Mouse (Mus musculus): ENCODE measurements around the gene Rasd1. TPM values are rescaled to one million over a fixed set of nuclear protein-coding genes. Genes with fewer than 3 reads are reported as not detected.
"Not testable (repeated sequence)": the region's sequence is repeated elsewhere in the genome, so short reads cannot be mapped to it uniquely, and the experiment has no call there.

Rasd1 gene
- polyA plus RNA-seq, 1 experiment from 2014 or later: 2.3 TPM

DNA sequence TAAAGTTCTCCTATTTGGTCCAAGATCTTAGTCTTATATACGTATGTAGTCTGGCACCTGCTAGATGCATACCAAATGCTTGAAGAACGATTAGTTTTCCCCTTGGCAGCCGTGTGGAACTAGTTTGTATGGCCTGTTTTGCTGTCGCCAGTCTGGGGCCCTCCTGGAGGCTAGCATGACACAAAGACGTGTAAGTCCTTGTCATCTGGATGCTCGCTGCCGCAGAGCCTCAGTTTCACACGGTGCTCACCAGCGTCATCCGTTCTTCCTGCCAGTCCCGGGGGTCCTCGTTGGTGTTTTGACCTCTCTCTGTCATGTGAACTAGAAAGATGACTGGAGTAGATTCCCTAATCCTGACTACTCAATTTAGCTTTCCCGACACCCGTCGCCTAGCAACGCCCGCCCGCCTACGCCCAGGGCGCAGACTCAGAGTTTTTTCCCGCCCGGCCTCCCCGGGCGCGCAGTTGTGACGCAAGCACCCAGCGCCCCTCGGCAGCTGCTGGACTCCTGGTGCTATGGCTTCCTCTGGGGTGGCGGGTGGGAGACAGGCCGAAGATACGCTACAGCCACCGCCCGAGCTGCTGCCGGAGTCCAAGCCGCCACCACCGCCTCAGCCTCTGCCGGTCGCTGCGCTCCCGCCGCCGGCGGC lies 16.9 kb downstream of the Rasd1 start, which contains the start of gene Med9:
Gene Med9, plus strand, starts transcription at position 455 of the 649 bp plus-strand sequence.
- ATAC-seq: peak; percentile 98
- Histone ChIP-seq H3K27me3 (replicated peaks; ENCODE audit: control insufficient read depth, insufficient read depth, low read length) (no peaks in the 10 kb centered on the region), H3K4me3 (ENCODE audit: low read length) (peak within 1 kb of the TSS; percentile 75), H3K4me2 (ENCODE audit: low read depth, low read length) (peak within 1 kb of the TSS; percentile 68), H3K9ac (ENCODE audit: low read depth, low read length) (peak within 1 kb of the TSS; percentile 90), H3K27ac (ENCODE audit: low read length) (peak within 1 kb of the TSS; percentile 39), H3K9me3 (ENCODE audit: control insufficient read depth, low read length) (no peaks in the 10 kb centered on the region), H3K36me3 (ENCODE audit: control insufficient read depth, insufficient read depth, low read length) (no peaks in the 10 kb centered on the region), H3K4me1 (ENCODE audit: control insufficient read depth, insufficient read depth, low read length) (peaks cover 10% of the 10 kb centered on the region; the same call in 1 of the 2 replicates)
- WGBS: under 1% methylated on average over 43 of the region's 43 CpGs

DNA sequence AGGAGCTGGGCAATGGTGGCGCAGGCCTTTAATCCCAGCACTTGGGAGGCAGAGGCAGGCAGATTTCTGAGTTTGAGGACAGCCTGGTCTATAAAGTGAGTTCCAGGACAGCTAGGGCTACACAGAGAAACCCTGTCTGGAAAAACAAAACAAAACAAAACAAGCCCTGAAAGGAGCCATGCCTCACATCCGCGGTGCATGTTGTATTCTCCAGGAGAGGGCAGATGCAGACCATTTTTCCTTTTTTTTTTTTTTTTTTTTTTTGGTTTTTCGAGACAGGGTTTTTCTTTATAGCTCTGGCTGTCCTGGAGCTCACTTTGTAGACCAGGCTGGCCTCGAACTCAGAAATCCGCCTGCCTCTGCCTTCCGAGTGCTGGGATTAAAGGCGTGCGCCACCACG lies 19.9 kb downstream of the Rasd1 start:
- H3K9ac ChIP-seq (ENCODE audit: low read depth, low read length); ATAC-seq; H3K9me3 ChIP-seq (ENCODE audit: control insufficient read depth, low read length); H3K4me3 ChIP-seq (ENCODE audit: low read length); H3K36me3 ChIP-seq (ENCODE audit: control insufficient read depth, insufficient read depth, low read length); H3K4me2 ChIP-seq (ENCODE audit: low read depth, low read length); H3K27ac ChIP-seq (ENCODE audit: low read length); H3K27me3 ChIP-seq (replicated peaks; ENCODE audit: control insufficient read depth, insufficient read depth, low read length): not testable (repeated sequence)
- peaks cover 17% of the 10 kb centered on the region for H3K4me1 ChIP-seq (ENCODE audit: control insufficient read depth, insufficient read depth, low read length)
- 91% methylated on average over 9 of the region's 10 CpGs for WGBS

DNA sequence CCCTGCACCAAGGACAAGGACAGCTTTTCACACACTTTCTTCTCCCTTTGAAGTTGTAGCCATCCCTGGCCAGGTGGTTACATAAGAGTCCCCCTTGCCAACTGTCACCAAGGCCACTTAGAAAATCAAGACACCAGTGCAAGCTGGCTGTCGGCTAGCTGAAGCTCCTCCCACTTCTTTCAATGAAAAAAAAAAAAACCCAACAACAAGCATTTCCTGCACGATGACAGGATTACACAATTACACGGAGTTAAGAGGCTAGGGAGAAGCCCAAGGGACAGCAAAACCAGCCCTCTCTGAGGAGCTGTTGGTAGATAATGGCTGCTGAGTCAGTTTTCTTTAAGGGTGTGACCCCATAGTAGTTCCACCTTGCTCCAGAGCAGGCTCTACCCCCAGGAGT lies 23.4 kb downstream of the Rasd1 start:
- Histone ChIP-seq H3K4me2 (ENCODE audit: low read depth, low read length) (no peak overlapping the region), H3K4me3 (ENCODE audit: low read length) (no peak overlapping the region), H3K27me3 (replicated peaks; ENCODE audit: control insufficient read depth, insufficient read depth, low read length) (no peaks in the 10 kb centered on the region), H3K36me3 (ENCODE audit: control insufficient read depth, insufficient read depth, low read length) (no peaks in the 10 kb centered on the region), H3K27ac (ENCODE audit: low read length) (no peak overlapping the region; the same call in 1 of the 2 replicates), H3K9me3 (ENCODE audit: control insufficient read depth, low read length) (no peaks in the 10 kb centered on the region), H3K9ac (ENCODE audit: low read depth, low read length) (no peak overlapping the region), H3K4me1 (ENCODE audit: control insufficient read depth, insufficient read depth, low read length) (peaks cover 7% of the 10 kb centered on the region; the same call in 1 of the 2 replicates)
- 10% methylated on average over 3 of the region's 3 CpGs for WGBS
- ATAC-seq: peak; percentile 57

DNA sequence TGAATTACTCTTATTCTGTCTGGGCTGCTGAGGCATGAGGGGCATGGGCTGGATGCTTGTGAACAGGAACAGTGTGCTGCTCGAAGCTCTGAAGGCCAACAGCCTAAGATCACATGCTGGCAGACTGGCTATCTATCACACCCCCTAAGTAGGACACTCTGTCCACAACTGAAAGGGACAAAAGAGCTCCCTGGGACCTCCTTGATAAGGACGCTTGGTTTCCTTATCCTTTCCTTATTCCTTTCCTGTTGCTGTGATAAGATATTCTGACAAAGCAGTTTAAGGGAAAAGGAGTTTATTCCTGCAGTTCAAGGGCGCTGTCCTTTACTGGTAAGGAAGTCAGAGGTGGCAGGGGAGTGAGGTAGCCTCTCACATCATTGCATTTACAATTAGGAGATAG lies 24.1 kb downstream of the Rasd1 start:
- Histone ChIP-seq H3K4me2 (ENCODE audit: low read depth, low read length) (no peak overlapping the region), H3K36me3 (ENCODE audit: control insufficient read depth, insufficient read depth, low read length) (no peaks in the 10 kb centered on the region), H3K4me1 (ENCODE audit: control insufficient read depth, insufficient read depth, low read length) (peaks cover 7% of the 10 kb centered on the region; the same call in 1 of the 2 replicates), H3K9me3 (ENCODE audit: control insufficient read depth, low read length) (no peaks in the 10 kb centered on the region), H3K9ac (ENCODE audit: low read depth, low read length) (no peak overlapping the region), H3K27me3 (replicated peaks; ENCODE audit: control insufficient read depth, insufficient read depth, low read length) (no peaks in the 10 kb centered on the region), H3K27ac (ENCODE audit: low read length) (no peak overlapping the region), H3K4me3 (ENCODE audit: low read length) (no peak overlapping the region)
- 65% methylated on average over 3 of the region's 3 CpGs for WGBS
- peak; percentile 35; the same call in 1 of the 2 replicates for ATAC-seq

DNA sequence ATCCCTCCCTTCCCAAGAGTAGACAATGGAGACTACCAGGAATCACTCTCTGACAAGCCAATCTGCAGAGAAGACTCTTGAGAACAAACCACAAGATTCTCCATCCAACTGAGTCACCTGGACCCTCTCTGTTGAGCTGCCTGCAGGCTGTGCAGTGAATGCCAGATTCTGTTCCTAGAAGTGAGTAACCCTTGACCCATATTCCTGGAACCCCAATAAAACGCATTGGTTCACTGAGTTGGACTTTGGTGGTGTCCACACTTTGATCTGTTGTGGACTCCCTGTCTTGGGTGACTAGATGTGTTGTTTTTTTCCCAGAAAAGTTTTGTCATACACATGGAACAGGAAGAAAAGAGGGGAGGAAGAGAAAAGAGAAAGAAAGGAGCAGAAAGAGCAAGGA lies 24.9 kb downstream of the Rasd1 start:
- H3K27me3 ChIP-seq (replicated peaks; ENCODE audit: control insufficient read depth, insufficient read depth, low read length): no peaks in the 10 kb centered on the region
- H3K27ac ChIP-seq (ENCODE audit: low read length): no peak overlapping the region
- no peaks in the 10 kb centered on the region for H3K36me3 ChIP-seq (ENCODE audit: control insufficient read depth, insufficient read depth, low read length)
- 71% methylated on average over 1 of the region's 1 CpGs for WGBS
- H3K4me2 ChIP-seq (ENCODE audit: low read depth, low read length): no peak overlapping the region
- no peaks in the 10 kb centered on the region for H3K9me3 ChIP-seq (ENCODE audit: control insufficient read depth, low read length)
- no peak overlapping the region for H3K9ac ChIP-seq (ENCODE audit: low read depth, low read length)
- H3K4me3 ChIP-seq (ENCODE audit: low read length): no peak overlapping the region
- peak; percentile 41; the same call in 1 of the 2 replicates for ATAC-seq
- peaks cover 7% of the 10 kb centered on the region; the same call in 1 of the 2 replicates for H3K4me1 ChIP-seq (ENCODE audit: control insufficient read depth, insufficient read depth, low read length)

DNA sequence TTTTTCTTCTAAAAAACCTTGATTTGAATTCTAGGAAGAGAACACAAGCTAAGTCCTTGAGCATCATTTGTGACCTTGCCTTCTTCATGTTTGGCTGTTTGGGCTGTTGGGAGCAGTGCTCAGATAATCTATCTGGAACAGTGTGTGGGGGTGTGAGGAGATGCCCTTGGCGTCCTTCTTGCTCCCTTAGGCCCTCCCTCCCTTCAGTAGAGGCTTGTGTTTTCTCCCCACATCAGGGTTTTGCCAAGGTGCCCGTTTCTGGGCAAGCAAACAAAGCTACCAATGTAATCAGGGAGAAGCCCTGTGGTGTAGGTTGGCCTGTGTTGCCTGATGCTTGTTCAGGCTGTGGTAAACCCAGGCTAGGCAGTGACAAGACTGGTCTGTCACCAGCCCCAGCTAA lies 27.1 kb downstream of the Rasd1 start:
- no peaks in the 10 kb centered on the region for H3K36me3 ChIP-seq (ENCODE audit: control insufficient read depth, insufficient read depth, low read length)
- H3K4me3 ChIP-seq (ENCODE audit: low read length): no peak overlapping the region
- no peaks in the 10 kb centered on the region for H3K27me3 ChIP-seq (replicated peaks; ENCODE audit: control insufficient read depth, insufficient read depth, low read length)
- H3K4me2 ChIP-seq (ENCODE audit: low read depth, low read length): no peak overlapping the region
- no peak for ATAC-seq
- WGBS: 45% methylated on average over 2 of the region's 2 CpGs
- H3K4me1 ChIP-seq (ENCODE audit: control insufficient read depth, insufficient read depth, low read length): peaks cover 18% of the 10 kb centered on the region
- no peak overlapping the region for H3K9ac ChIP-seq (ENCODE audit: low read depth, low read length)
- no peaks in the 10 kb centered on the region for H3K9me3 ChIP-seq (ENCODE audit: control insufficient read depth, low read length)
- no peak overlapping the region for H3K27ac ChIP-seq (ENCODE audit: low read length)

DNA sequence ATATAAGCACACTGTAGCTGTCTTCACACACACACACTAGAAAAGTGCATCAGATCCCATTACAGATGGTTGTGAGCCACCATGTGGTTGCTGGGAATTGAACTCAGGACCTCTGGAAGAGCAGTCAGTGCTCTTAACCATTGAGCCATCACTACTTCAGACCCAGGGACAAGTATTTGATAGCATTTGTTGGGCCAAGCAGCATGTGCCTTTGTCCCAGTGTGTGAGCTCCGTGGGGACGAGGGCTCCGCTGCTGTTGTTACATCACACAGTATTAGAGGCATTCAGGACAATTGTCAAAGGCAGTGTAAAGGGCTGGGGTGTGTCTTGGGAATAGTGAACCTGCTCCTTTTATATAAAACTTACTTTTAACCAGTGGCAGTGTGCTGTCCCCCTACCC lies 27.7 kb downstream of the Rasd1 start:
- Histone ChIP-seq H3K9ac (ENCODE audit: low read depth, low read length) (no peak overlapping the region), H3K4me3 (ENCODE audit: low read length) (no peak overlapping the region), H3K4me1 (ENCODE audit: control insufficient read depth, insufficient read depth, low read length) (peaks cover 24% of the 10 kb centered on the region), H3K27ac (ENCODE audit: low read length) (no peak overlapping the region), H3K27me3 (replicated peaks; ENCODE audit: control insufficient read depth, insufficient read depth, low read length) (no peaks in the 10 kb centered on the region), H3K36me3 (ENCODE audit: control insufficient read depth, insufficient read depth, low read length) (no peaks in the 10 kb centered on the region), H3K9me3 (ENCODE audit: control insufficient read depth, low read length) (no peaks in the 10 kb centered on the region), H3K4me2 (ENCODE audit: low read depth, low read length) (no peak overlapping the region)
- WGBS: 85% methylated on average over 3 of the region's 3 CpGs
- no peak for ATAC-seq

DNA sequence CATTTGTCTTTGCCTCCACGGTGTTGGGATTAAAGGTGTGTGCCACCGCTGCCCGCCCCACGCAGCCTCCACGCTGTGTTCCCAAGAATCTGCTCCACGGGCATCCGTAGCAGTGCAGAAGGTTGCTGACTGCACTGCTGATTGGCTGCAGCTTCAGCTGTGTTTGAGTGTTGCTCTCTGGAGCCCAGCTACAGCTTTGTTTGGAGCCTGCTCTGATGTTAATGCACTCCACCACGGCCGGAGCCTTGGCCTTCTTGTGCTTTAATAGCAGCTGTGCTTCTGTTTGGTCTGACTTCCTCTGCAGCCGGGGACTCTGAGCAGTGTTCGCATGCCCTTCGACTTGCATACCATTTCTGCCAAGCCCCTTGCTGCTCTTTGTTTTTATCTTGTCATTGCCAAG lies 30.8 kb downstream of the Rasd1 start:
- ATAC-seq: no peak
- Histone ChIP-seq H3K9me3 (ENCODE audit: control insufficient read depth, low read length) (no peaks in the 10 kb centered on the region), H3K4me1 (ENCODE audit: control insufficient read depth, insufficient read depth, low read length) (peaks cover 30% of the 10 kb centered on the region), H3K27me3 (replicated peaks; ENCODE audit: control insufficient read depth, insufficient read depth, low read length) (no peaks in the 10 kb centered on the region), H3K9ac (ENCODE audit: low read depth, low read length) (no peak overlapping the region), H3K4me3 (ENCODE audit: low read length) (no peak overlapping the region), H3K36me3 (ENCODE audit: control insufficient read depth, insufficient read depth, low read length) (no peaks in the 10 kb centered on the region), H3K4me2 (ENCODE audit: low read depth, low read length) (no peak overlapping the region), H3K27ac (ENCODE audit: low read length) (peak overlapping the region; percentile 33; the same call in 1 of the 2 replicates)
- WGBS: 40% methylated on average over 12 of the region's 12 CpGs

DNA sequence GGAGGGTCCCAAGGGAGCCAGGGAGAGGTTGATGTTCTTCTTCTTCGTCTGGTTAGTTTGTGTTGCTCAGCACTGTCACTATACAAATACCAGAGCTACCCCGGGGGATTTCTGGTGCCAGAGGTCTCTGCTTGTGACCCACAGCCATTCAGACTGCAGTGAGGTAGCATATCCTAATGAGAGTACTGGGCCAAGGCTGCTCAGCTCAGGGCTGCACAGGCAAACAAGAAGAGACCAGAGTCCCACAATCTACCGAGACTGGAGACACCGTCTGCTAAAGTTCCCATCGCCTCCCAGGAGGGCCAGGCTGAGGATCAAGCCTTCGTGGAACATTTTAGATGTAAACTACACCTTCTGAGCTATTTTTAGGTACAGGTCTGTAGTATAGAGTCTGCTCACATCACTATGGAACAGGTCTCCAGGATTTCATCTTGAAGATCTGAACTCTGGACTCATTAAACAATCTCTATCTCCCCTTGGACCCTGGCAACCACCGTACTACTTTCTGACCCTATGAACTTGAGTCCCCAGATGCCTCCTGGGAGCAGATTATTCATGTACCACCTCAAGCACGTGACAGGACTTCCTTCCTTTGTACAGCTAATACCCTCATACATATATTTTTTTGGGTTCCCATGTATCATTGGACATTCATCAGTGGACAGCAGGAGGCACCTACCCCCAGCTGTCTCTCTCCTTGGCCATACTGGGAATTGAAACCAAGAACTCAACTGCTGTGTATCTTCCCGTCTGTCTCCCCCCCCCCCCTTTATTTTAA lies 32.0 kb downstream of the Rasd1 start:
- H3K4me1 ChIP-seq (ENCODE audit: control insufficient read depth, insufficient read depth, low read length): peaks cover 30% of the 10 kb centered on the region
- no peaks in the 10 kb centered on the region for H3K9me3 ChIP-seq (ENCODE audit: control insufficient read depth, low read length)
- H3K4me2 ChIP-seq (ENCODE audit: low read depth, low read length): 0 out of 2 replicates have a peak overlapping the region, but pooled peaks have one; percentile 18
- H3K9ac ChIP-seq (ENCODE audit: low read depth, low read length): peak overlapping the region; percentile 4; the same call in 1 of the 2 replicates
- WGBS: 43% methylated on average over 9 of the region's 9 CpGs
- no peak overlapping the region for H3K4me3 ChIP-seq (ENCODE audit: low read length)
- ATAC-seq: peak; percentile 82
- H3K27me3 ChIP-seq (replicated peaks; ENCODE audit: control insufficient read depth, insufficient read depth, low read length): no peaks in the 10 kb centered on the region
- H3K36me3 ChIP-seq (ENCODE audit: control insufficient read depth, insufficient read depth, low read length): no peaks in the 10 kb centered on the region
- H3K27ac ChIP-seq (ENCODE audit: low read length): peak overlapping the region; percentile 70
